Mouse (Mus musculus): Measurements from ENCODE around the gene Sh3bp5.
"Not testable (repeated sequence)": the region's sequence is repeated elsewhere in the genome, so short reads cannot be mapped to it uniquely, and the experiment has no call there.

The Sh3bp5 gene

GRCm38 (mm10) chr14:31435930-31436693, at the start of gene Sh3bp5:
TSS of gene Sh3bp5 (minus strand) at chr14:31436078.
- DNase-seq (ENCODE audit: low spot score in 2 of 2) = peak; percentile 93 to 94

DNA sequence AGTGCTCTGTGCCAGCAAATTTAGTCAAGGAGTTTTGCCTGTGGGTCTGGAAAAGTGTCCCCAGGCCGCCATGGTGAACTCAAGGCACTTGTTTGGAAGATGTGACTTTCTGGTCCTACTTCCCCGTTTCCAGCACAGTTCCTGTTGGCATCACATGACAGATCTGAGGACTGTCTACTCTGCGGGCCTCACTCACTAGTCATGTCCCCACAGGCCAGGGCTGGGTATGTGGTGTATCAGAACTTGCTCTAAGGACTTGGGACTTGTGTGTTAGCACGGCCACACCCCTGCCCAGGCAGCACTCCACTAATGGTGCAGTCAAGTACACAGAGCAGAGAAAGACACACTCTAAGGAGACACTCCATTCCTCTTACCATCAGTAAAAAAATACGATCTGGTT, 46.5 kb upstream of the Sh3bp5 start:
- DNase-seq (ENCODE audit: low spot score in 2 of 2) = no peak

GRCm38 (mm10) chr14:31473297-31473696, 37.4 kb upstream of the Sh3bp5 start:
- no peak for DNase-seq (ENCODE audit: low spot score in 2 of 2)

DNA sequence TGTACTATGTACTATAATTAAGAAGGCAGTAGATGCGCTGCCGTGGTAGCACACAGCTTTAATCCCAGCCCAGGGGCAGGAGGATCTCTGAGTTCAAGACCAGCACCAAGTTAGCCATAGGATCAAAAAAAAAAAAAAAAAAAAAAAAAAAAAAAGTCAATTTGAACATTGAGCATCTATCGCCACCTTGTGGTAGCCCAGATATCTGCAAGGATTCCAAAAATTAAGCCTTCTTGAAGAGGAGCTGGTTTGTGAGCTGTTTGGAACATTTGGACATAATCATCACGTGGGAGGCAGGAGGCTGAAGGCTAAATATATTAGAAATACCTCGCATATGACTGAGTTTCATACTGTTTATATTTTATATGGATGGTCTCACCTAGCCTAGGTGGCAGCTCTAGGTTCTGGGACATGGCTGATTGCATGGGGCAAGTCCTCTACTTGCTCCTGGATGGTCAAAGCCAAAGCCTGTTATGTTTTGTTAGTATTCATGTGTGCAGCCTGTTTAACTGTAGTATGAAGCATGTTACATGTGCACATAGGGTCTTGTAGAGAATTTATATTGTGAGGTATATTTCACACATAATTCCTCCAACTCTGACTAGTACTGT, 36.7 kb upstream of the Sh3bp5 start:
- DNase-seq (ENCODE audit: low spot score in 2 of 2) = peak; percentile 67 to 76

DNA sequence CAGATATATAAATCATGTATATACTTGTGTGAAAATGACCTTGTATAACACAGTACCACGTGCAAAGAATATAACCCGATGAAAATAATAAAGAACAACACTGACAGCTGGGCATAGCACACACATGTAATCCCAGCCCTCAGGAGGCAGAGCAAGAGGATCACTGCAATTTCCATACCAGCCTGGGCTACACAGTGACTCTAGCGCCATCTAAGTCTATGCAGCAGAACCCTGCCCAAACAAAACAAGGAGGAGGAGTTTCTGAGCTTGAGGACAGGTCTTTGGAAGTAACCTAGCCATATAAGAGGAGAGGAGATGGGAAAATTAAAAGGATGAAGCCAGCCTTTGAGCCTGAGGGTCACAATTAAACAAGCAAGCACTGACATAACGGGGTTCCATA, 33.8 kb upstream of the Sh3bp5 start:
- no peak for DNase-seq (ENCODE audit: low spot score in 2 of 2)

DNA sequence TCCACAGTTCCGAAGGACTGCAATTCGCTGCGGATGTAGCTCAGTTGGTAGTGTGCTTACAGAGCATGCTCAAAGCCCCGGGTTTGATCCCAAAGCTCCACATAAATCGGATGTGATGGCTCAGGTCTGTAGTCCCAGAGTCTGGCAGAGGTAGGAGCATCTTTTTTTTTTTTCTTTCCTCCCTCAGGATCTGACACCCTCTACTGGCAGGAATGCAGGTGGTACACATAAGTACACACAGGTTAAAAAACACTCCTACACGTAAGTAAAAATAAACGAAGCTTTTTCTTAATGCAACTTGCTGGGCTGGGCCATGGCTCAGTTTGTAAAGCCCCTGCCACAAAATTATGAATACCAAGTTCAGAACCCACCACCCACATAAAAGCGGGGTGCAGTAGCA, 28.3 kb upstream of the Sh3bp5 start:
- DNase-seq (ENCODE audit: low spot score in 2 of 2) = no peak

DNA sequence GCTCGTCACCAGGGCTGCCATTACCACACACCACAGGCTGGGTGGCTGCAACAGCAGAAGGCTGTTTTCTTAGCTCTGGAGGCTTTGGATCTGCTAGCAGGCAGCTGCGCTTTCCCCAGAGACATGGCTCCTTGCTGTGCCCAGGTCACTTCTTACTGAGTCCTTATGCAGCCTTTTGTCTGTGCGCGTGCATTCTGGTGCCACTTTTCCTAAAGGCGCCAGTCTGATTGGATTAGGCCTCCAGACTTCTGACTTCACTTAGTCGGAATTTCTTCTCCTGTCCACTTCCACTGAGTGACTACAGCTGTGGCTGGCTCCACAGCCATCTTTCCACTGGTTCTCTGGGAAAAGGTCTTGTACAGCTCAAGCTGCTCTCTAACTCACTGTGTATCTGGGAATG, 27.0 kb upstream of the Sh3bp5 start:
- DNase-seq (ENCODE audit: low spot score in 2 of 2) = no peak

DNA sequence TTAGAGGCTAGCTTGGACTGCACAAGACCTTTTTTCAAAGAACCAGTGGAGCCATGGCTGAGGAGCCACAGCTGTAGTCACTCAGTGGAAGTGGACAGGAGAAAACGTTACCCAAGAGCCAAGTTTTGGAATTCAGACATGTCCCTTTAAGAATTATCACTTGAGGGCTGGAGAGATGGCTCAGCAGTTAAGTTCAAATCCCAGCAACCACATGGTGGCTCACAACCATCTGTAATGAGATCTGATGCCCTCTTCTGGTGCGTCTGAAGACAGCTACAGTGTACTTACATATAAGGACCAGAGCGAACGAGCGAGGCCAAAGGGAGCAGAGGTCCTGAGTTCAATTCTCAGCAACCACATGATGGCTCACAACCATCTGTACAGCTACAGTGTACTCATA, 26.3 kb upstream of the Sh3bp5 start:
- not testable (repeated sequence) for DNase-seq (ENCODE audit: low spot score in 2 of 2)

- DNase-seq (ENCODE audit: low spot score in 2 of 2) = no peak
Measured at GRCm38 (mm10) chr14:31458006-31458405, 22.1 kb upstream of the Sh3bp5 start.

DNA sequence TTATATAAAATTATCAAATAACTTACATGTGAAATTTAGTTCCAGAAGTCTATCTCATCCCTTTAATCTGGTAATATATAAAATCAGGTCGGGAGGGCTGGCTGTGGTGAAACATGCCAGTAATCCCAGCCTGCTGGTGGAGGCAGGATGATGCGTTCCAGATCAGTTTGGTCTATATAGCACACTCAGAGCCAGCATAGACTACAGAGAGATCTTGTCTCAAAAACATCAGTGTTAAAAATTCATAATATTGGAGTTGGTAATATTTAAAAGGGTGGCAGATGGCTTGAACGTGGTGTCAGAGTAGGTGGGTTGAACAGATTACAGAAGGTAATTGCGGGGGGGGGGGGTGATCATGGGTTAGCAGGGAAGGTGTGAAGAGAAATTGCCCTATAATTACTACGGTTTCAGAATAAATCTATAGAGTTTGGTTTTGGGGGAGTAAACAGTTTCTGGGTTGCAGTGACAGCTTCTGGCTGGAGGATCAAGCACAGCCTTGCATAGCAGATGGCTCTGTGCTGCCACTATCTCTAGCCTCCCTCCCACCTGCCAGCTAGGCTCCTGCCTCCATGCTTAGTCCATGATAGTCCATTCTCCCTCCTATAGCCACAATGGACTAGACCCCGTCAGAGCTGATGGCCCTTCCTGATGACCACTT, 20.3 kb upstream of the Sh3bp5 start:
- DNase-seq (ENCODE audit: low spot score in 2 of 2) = no peak

- no peak for DNase-seq (ENCODE audit: low spot score in 2 of 2)
Measured at GRCm38 (mm10) chr14:31454849-31455566, 19.1 kb upstream of the Sh3bp5 start.

GRCm38 (mm10) chr14:31453946-31454345, 18.1 kb upstream of the Sh3bp5 start:
- DNase-seq (ENCODE audit: low spot score in 2 of 2) = not testable (repeated sequence)

DNA sequence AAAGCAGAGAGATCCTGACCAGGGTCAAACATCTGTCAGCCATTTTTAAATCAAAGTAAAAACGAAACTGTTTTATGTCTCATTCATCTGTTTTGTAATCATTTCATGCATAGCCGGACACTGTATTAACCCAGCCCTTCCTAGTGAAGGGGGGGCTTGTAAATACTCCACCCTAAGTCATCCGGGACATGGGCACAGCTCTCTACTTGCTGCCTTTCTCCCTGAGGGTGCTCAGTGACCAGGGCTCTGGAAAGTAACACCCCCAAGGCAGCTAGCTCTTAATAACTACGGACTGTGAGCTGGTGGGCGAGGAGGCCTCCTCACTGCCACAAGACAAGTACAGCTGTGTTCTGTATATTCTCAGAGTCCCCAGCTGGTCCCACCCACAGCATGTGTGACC, 13.1 kb upstream of the Sh3bp5 start:
- no peak for DNase-seq (ENCODE audit: low spot score in 2 of 2)

GRCm38 (mm10) chr14:31443616-31444015, 7.7 kb upstream of the Sh3bp5 start:
- DNase-seq (ENCODE audit: low spot score in 2 of 2) = no peak

- DNase-seq (ENCODE audit: low spot score in 2 of 2) = no peak
Measured at GRCm38 (mm10) chr14:31440725-31441124, 4.8 kb upstream of the Sh3bp5 start.

GRCm38 (mm10) chr14:31440230-31440629, 4.4 kb upstream of the Sh3bp5 start:
- DNase-seq (ENCODE audit: low spot score in 2 of 2) = no peak

DNA sequence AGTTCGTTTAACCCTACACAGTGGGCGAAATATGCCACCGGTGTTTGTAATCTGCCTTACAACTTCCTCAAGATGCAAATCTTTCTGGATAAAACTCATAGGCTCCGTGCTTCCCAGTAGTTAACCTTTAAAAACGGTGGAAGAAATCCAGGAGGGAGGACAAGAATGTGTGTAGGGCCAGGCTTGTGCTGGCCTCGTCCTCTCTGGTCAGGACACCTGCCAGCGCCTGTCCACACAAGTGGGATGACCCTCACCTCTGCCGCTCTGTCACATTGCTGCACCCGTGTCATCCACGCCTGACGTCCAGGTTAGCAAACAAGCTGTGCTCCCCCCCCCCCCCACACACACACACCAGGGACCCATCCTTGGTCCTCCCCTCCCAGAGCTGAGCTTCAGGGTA, 3.4 kb upstream of the Sh3bp5 start:
- DNase-seq (ENCODE audit: low spot score in 2 of 2) = no peak

DNA sequence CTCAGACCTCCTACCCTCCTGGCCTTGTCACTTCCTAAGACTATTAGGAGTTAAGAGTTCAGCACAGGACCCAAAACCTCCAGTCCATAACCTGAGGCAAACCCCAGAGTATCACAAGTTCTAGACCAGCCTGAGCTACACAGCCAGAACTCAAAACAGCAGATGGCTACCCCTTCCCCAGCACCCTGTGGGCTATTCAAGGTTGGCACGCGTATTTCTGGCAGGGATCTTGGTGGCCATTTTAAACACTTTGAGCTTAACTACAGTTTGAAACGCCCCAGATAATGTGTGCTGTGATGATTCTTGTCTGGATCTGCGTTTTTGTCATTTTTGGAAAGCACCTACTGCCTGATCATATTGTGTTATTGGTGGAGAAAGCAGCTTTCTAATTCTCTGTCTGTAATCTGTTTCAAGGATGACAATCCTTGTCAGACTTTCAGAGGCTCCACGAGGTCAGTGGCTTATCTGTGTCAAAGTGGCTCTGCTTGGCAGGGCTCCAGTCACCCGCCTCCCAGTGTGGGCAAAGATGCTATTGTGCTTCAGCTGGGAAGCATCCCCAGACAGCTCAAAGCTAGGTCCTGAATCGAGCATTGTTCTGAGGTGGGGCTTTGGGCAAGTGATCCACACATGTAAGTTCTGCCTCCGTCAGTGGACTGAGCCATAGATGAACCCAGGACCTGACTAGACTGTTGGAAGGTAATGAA, 2.1 kb upstream of the Sh3bp5 start:
- peak; percentile 47 to 56 for DNase-seq (ENCODE audit: low spot score in 2 of 2)

- DNase-seq (ENCODE audit: low spot score in 2 of 2) = peak; percentile 58 to 68
Measured at GRCm38 (mm10) chr14:31435018-31435915, 611 bp downstream of the Sh3bp5 start.

- no peak for DNase-seq (ENCODE audit: low spot score in 2 of 2)
Measured at GRCm38 (mm10) chr14:31434426-31434825, 1.5 kb downstream of the Sh3bp5 start.

All from right cerebral cortex, postnatal 10 days (tissue).